Mouse (Mus musculus): Measurements from ENCODE around the gene Olfr894.

GRCm38 (mm10) chr9:38208065-38208464, 9.8 kb upstream of the Olfr894 start, which contains the start of gene Olfr893:
- TF ChIP-seq CTCF (IDR thresholded peaks at IDR 0.05; ENCODE audit: low read depth, low read length) (no peak), POLR2A (IDR thresholded peaks at IDR 0.05; ENCODE audit: extremely low read depth, insufficient read depth, low read length) (no peak)

Measured in liver, adult 2 months (tissue).